Mouse (Mus musculus): ENCODE data around the gene Sytl3. TPM values are rescaled to one million over a fixed set of nuclear protein-coding genes. Genes with fewer than 3 reads are reported as not detected.

The Sytl3 gene
- polyA plus RNA-seq, 1 experiment from 2014 or later: 0.46 TPM

DNA sequence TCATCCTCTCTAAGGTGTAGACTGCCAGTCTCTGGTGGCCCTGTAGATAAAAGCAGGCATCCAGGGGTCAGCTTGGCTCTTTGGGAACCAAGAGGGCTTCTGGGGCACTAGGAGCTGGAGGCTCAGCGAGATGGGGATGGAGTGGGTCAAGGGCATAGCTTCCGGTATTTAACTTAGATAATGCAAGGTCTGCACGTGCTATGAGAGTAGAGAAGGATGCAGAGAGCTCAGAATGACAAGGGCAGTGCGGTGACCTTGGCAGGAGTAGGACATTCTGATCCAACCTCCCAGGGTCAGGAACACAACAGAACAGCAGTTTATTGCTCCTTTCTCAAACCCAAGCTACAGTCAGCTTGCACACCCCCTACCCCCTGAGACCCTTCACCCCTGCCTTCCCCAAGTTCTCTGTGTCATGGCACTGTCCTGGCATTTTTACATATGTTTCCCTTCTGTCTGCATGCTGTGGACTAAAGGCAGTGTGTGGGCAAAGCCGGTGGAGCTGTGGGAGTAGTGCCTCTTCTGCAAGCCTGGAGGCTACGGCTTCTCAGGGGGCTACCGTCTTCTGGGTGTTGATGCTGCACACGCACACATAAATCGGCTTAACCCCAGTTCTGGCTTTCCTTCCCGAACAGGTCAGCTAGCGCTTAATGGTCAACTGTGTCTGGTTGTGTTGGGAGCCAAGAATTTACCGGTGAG lies 76.0 kb downstream of the Sytl3 start:
- H3K27me3 ChIP-seq: no peaks in the 10 kb centered on the region
- no peak overlapping the region for H3K9ac ChIP-seq
- no peak overlapping the region for H3K27ac ChIP-seq
- no peak overlapping the region for H3K4me3 ChIP-seq
- peaks cover 17% of the 10 kb centered on the region for H3K4me1 ChIP-seq
- no peak for ATAC-seq (ENCODE audit: low FRiP score)
- no peaks in the 10 kb centered on the region; the same call in 1 of the 2 replicates for H3K9me3 ChIP-seq (replicated peaks)
- 89% methylated on average over 12 of the region's 12 CpGs for WGBS
- H3K36me3 ChIP-seq: peaks cover 11% of the 10 kb centered on the region; the same call in 1 of the 2 replicates
- no peak overlapping the region for H3K4me2 ChIP-seq (replicated peaks)

DNA sequence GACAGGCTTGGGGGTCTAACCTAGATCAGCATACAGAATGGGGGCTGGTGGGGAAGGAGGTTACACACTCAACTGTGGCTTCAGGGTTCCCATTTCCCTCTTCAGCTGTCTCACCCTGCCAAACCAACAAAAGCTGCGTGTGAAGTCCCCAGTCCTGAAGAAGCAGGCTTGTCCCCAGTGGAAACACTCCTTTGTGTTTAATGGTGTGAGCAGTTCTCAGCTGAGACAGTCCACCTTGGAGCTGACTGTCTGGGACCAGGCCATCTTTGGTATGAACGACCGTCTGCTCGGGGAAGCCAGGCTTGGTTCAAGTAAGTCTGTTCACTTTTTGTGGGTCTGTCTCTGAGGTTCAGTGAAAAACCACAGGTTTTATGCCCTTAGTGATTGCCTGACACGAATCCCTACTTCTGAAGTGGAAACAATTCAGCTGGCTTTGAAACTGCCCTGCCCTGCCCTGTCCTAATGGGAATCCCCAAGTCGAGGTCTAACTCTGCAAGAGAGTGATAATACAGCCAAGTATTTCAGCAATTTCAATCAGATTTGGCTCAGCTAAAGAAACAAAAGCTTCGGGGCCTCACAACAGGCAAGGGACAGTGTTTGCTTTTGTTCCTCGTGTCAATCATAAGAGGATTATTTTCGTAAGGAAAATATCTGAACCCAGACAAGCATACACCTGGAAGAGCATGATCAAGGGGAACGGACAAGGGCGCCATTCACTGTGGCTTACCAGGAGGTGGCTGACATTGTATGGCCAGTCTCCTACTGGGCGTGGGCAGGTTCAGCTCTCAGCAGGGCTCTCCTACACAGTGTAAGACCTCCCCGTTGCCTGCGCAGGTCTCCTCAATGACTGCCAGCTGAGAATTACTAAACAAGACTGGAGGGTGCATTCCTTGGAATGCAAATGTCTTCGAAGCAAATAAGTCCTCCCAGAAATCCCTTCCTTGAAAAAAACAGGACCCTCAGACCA lies 77.7 kb downstream of the Sytl3 start:
- no peak for ATAC-seq (ENCODE audit: low FRiP score)
- Histone ChIP-seq H3K27me3 (no peaks in the 10 kb centered on the region), H3K4me3 (no peak overlapping the region), H3K9ac (no peak overlapping the region), H3K9me3 (replicated peaks) (no peaks in the 10 kb centered on the region; the same call in 1 of the 2 replicates), H3K36me3 (peaks cover 19% of the 10 kb centered on the region; the same call in 1 of the 2 replicates), H3K4me1 (peaks cover 29% of the 10 kb centered on the region), H3K4me2 (replicated peaks) (no peak overlapping the region), H3K27ac (no peak overlapping the region)
- 33% methylated on average over 15 of the region's 15 CpGs for WGBS

DNA sequence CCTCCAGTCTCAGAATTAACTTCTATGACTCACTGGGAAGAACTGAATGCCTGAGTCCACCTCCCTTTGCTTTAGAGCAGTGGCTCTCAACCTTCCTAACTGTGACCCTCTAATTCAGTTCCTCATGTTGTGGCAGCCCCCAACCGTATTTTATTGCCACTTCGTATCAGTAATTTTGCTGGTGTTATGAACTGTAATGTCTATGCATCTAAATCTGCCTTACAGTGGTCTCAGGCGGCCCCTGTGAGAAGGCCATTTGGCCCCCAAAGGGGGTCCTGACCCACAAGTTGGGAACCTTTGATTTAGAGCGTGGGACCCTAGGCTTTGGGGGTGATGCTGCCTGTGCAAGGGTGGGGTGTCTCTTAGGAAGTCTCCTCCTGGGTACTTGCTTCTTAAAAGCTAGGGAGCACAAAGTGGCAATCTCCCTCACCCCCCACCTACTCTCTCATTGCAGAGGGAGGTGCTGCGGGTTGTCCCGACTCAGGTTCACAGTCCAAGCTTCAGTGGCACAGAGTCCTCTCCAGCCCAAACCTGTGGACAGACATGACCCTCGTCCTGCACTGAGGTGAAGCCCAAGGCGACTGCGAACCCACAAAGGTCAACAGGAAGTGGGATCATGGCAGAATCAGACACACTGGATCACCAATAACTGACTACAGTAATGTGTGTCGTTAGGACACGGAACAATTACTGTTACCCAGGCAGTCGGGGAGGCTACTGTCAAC lies 78.5 kb downstream of the Sytl3 start:
- no peaks in the 10 kb centered on the region; the same call in 1 of the 2 replicates for H3K9me3 ChIP-seq (replicated peaks)
- H3K4me1 ChIP-seq: peaks cover 38% of the 10 kb centered on the region
- no peak overlapping the region for H3K4me2 ChIP-seq (replicated peaks)
- ATAC-seq (ENCODE audit: low FRiP score): no peak
- no peak overlapping the region for H3K4me3 ChIP-seq
- no peak overlapping the region for H3K9ac ChIP-seq
- peaks cover 19% of the 10 kb centered on the region; the same call in 1 of the 2 replicates for H3K36me3 ChIP-seq
- H3K27me3 ChIP-seq: no peaks in the 10 kb centered on the region
- 65% methylated on average over 12 of the region's 12 CpGs for WGBS
- peak overlapping the region; percentile 9; the same call in 1 of the 2 replicates for H3K27ac ChIP-seq

DNA sequence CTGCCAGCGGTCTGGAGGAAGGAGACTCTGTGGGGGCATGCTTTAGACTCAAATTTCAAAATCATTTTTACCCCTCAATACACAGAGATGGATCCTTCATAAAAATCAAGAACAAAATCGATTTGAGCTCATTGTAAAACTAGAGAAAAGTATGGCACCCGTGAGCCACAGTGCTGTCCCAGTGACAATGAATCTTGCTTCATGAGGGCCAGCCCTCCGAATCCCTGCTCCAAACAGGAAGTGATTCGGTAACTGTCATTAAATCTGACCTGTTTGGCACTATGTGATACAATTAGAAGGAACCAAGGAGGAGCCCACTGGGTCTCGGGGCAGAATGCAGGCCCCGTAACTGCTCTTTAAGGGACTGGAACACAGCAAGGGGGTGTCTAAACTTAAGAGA lies 79.9 kb downstream of the Sytl3 start:
- Histone ChIP-seq H3K9ac (no peak overlapping the region), H3K27ac (no peak overlapping the region), H3K27me3 (no peaks in the 10 kb centered on the region), H3K9me3 (replicated peaks) (no peaks in the 10 kb centered on the region; the same call in 1 of the 2 replicates), H3K36me3 (peaks cover 19% of the 10 kb centered on the region; the same call in 1 of the 2 replicates), H3K4me1 (peaks cover 52% of the 10 kb centered on the region), H3K4me2 (replicated peaks) (no peak overlapping the region), H3K4me3 (no peak overlapping the region)
- ATAC-seq (ENCODE audit: low FRiP score): no peak
- 87% methylated on average over 7 of the region's 7 CpGs for WGBS

DNA sequence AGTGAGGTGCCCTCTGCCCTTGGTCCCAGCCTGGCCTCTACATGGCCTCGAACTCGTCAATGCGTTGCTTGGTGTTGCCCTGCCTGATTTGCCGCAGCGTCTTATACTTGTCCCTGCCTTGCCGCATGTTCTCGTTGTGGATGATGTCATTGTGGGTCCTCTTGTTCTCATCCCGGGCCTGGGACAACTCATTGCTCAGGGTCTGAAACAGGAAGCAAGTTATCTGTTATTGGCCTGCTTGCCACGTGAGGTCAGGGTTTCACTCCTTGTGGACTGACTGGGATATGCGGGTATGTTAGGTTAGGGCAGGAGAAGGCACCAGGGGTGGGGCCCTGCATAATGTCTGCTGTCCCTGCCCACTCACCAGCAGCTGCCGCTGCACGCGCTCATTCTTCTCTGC lies 80.4 kb downstream of the Sytl3 start:
- H3K9me3 ChIP-seq (replicated peaks): no peaks in the 10 kb centered on the region; the same call in 1 of the 2 replicates
- H3K4me3 ChIP-seq: no peak overlapping the region
- H3K4me1 ChIP-seq: peaks cover 54% of the 10 kb centered on the region
- H3K27ac ChIP-seq: no peak overlapping the region
- no peaks in the 10 kb centered on the region for H3K27me3 ChIP-seq
- H3K36me3 ChIP-seq: peaks cover 19% of the 10 kb centered on the region; the same call in 1 of the 2 replicates
- no peak overlapping the region for H3K9ac ChIP-seq
- H3K4me2 ChIP-seq (replicated peaks): no peak overlapping the region
- WGBS: 89% methylated on average over 13 of the region's 13 CpGs
- no peak for ATAC-seq (ENCODE audit: low FRiP score)

DNA sequence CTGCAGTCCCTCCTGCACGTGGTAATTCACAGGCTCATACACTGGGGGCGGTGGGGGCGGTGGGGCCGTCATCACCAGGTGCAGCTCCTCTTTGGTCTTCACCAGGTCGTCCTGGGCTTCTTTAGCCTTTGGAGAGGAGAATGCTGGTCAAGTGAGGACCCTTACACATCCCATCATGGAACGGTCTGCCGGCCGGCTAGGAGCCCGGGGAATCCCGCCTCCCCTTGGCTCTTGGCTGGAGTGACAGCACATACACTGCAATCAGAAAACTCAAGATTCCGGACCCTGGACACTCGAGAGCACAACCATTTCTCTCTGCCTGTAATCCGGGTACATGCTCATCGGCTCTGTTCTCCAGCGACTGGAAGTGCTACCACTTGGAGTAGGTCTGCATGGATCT lies 80.9 kb downstream of the Sytl3 start:
- no peak overlapping the region for H3K9ac ChIP-seq
- H3K4me1 ChIP-seq: peaks cover 59% of the 10 kb centered on the region
- H3K27ac ChIP-seq: no peak overlapping the region; the same call in 1 of the 2 replicates
- H3K4me2 ChIP-seq (replicated peaks): no peak overlapping the region
- WGBS: 92% methylated on average over 15 of the region's 15 CpGs
- H3K27me3 ChIP-seq: no peaks in the 10 kb centered on the region
- ATAC-seq (ENCODE audit: low FRiP score): no peak
- no peaks in the 10 kb centered on the region; the same call in 1 of the 2 replicates for H3K9me3 ChIP-seq (replicated peaks)
- H3K4me3 ChIP-seq: no peak overlapping the region
- peaks cover 19% of the 10 kb centered on the region; the same call in 1 of the 2 replicates for H3K36me3 ChIP-seq

DNA sequence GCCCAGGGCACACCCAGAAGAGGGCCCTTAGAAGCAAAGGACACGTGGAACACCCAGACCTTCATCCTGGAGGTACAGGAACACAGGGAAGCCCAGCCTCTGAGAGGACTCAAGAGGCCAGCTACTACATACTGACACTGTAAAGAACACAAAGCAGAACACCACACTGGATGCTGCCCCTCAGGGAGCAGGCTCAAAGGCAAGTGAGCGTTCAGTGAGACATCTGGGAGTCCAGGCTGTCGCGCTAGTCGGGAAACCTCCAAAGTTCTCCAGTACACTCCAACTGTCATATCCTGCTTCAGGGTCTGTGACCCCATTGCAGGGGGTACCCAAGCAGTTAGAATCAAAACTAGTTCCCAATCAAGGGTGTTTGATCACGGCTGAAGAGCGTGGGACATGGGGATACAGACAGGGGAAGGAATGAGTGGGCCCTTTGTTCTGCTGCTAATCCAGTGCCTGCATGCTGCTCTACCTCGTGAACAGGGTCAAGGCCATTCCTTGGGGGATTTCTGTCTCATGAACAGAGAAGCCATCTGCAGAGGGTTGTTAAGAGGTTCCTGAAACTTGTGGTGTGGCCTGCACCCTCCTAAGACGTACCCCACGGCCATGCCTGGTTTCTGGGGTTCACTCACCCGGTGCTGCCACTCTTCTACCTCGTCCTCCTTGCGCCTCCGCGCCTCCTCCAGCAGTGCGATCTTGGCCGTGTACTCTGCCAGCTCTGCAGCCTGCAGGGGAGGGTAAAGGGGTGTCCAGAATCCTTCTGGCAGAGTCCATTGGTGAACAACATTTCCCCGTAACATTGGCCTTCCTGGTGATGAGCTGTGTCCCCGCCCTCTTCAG lies 81.7 kb downstream of the Sytl3 start:
- Histone ChIP-seq H3K4me1 (peaks cover 64% of the 10 kb centered on the region), H3K4me2 (replicated peaks) (no peak overlapping the region), H3K9ac (no peak overlapping the region), H3K9me3 (replicated peaks) (no peaks in the 10 kb centered on the region; the same call in 1 of the 2 replicates), H3K36me3 (peaks cover 19% of the 10 kb centered on the region; the same call in 1 of the 2 replicates), H3K4me3 (no peak overlapping the region), H3K27ac (peak overlapping the region; percentile 35; the same call in 1 of the 2 replicates), H3K27me3 (no peaks in the 10 kb centered on the region)
- no peak for ATAC-seq (ENCODE audit: low FRiP score)
- 72% methylated on average over 19 of the region's 19 CpGs for WGBS

DNA sequence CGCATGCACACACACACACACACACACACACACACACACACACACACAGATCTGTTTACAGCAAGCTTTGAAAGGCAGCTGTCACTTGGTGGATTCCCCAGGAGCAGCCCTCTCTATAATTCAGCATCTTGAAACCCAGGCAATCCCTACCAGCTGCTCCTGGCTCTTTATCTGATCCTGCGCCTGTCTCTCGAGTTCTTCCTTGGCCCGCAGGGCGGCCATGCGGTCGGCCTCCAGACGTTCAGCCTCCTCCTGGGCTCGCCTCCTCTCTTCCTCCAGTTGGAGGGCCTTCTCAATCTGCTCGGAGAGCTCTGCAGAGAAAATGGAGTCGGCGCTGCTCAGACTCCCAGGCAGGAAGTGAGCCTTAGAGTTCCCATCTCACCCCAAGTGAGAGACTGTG lies 82.4 kb downstream of the Sytl3 start:
- Histone ChIP-seq H3K27me3 (no peaks in the 10 kb centered on the region), H3K4me1 (peaks cover 69% of the 10 kb centered on the region), H3K9ac (no peak overlapping the region), H3K4me3 (no peak overlapping the region), H3K27ac (peak overlapping the region; percentile 12; the same call in 1 of the 2 replicates), H3K36me3 (peaks cover 19% of the 10 kb centered on the region; the same call in 1 of the 2 replicates), H3K9me3 (replicated peaks) (no peaks in the 10 kb centered on the region; the same call in 1 of the 2 replicates), H3K4me2 (replicated peaks) (no peak overlapping the region)
- no peak for ATAC-seq (ENCODE audit: low FRiP score)
- 78% methylated on average over 12 of the region's 12 CpGs for WGBS

DNA sequence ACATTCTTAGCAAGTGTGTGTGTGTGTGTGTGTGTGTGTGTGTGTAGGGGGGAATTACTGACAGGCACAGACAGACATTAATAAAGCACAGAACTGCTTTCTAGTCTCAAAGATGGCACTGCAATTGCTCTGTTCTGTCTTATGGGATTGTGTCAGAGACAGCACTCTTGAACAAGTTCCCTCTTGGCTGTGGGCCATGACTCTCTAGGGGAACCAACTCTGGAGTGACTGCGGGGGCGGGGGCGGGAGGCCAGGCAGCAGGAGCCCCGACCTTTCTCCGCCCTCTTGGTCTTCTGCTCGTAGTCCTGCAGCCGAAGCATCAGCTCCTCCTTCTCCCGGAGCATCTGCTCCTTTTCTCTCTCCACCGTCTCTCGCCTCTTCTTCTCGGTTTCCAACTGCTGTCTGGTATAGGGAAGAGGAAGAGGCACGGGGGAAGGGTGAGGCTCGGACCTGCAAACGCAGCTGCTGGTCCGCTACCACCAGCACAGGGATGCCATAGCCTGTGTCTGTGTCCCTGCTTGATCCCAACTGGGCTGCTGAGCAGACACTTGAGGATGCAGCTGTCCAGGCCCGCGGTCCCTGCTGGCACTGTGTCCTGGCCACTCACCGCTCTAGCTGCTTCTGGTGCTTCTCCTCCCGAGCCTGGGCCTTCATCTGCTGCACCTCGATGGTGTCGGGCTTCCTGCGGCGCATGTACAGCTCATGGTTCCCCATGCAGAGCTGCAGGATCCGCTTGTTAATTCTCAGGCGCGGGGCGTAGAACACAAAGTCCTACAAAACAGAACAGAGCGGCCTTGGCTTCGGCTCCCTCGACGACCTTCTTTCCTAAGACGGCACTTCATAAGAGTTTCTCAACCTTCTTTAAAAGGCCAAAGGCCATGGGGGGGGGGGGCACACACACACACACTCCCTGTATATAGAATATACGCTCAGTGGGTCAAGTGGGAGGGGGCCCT lies 83.5 kb downstream of the Sytl3 start:
- Histone ChIP-seq H3K4me1 (peaks cover 69% of the 10 kb centered on the region), H3K9ac (peak overlapping the region; percentile 38), H3K27ac (peak overlapping the region; percentile 46; the same call in 1 of the 2 replicates), H3K27me3 (no peaks in the 10 kb centered on the region), H3K9me3 (replicated peaks) (no peaks in the 10 kb centered on the region; the same call in 1 of the 2 replicates), H3K4me3 (no peak overlapping the region), H3K36me3 (peaks cover 19% of the 10 kb centered on the region; the same call in 1 of the 2 replicates), H3K4me2 (replicated peaks) (no peak overlapping the region)
- no peak for ATAC-seq (ENCODE audit: low FRiP score)
- WGBS: 65% methylated on average over 33 of the region's 33 CpGs

DNA sequence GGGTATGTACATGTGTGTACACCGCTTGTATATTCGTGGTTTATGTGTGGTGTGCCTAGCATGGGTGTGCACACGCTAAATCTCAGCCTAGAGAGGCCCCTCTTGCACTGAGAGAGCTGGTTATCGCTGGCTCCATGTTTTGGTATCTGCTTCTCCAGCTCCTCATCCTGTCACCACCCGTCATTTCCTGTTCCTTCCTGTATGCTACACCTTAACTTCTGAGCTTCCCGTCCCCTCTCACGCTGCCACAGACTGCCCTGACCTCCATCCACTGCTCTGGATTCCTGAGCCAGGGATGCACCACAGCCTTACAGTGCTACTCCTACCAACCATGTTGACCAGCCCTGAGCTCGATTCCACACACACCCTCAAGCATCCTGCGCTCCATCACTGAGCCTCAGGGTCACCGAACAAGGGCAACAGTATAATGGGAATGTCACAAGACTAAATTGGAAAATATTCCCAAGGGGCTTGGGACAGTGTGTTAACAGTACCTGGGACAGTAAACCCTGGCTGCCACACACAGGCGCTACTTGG lies 84.2 kb downstream of the Sytl3 start:
- WGBS: 85% methylated on average over 11 of the region's 11 CpGs
- peaks cover 19% of the 10 kb centered on the region; the same call in 1 of the 2 replicates for H3K36me3 ChIP-seq
- no peak overlapping the region for H3K9ac ChIP-seq
- no peak overlapping the region for H3K4me2 ChIP-seq (replicated peaks)
- no peak for ATAC-seq (ENCODE audit: low FRiP score)
- H3K27ac ChIP-seq: peak overlapping the region; percentile 46; the same call in 1 of the 2 replicates
- H3K4me3 ChIP-seq: no peak overlapping the region
- no peaks in the 10 kb centered on the region for H3K27me3 ChIP-seq
- H3K9me3 ChIP-seq (replicated peaks): no peaks in the 10 kb centered on the region; the same call in 1 of the 2 replicates
- H3K4me1 ChIP-seq: peaks cover 71% of the 10 kb centered on the region
